Mouse (Mus musculus): ENCODE measurements around the gene Gm20521.

The Gm20521 gene

DNA sequence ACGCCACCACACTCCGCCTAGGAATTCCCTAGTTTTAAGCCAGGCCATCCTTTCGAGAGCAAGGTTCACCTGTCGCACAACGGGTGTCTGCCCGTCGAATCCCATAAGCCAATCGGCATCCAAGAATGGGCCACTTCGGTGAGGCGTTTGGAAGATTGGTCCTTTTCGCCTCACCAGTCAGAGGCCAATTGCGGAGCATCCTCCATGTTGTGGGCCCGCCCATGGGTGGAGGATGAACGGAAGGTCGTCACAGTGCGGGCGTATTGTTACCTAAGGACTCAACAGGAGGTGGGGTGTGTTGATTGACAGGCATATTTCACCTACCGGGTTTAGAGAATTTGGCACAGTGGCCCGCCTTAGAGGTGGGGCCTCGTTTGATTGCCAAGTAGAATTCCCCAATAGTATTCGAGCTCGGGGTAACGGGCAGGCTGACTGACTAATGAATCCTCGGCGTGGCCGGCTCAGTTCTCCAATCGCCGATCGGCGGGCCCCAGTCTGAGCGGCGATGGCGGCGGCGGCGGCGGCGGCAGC lies 10.5 kb downstream of the Gm20521 start:
- DNase-seq: peak; percentile 98 to 99

GRCm38 (mm10) chr14:54894296-54895151 lies 11.3 kb downstream of the Gm20521 start:
- DNase-seq: peak; percentile 74 to 79

- no peak for DNase-seq
Measured at GRCm38 (mm10) chr14:54897445-54897844, 14.2 kb downstream of the Gm20521 start.

DNA sequence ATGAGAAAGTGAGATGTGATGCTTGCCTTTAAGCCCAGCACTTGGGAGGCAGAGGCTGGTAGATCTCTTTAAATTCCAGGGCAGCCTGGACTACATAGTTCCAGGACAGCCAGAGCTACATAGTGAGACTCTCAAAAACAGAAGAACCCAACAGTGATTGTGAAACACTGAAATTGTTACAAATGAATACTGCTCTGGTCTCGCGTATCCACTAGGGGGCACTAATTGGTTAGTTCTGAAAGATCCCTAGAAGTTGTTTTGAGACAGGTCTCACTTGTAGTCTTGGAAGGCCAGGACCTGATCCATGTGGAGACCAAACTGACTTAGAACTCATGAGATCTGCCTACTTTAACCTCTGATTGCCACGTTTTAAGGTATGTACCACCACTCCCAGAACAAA lies 17.1 kb downstream of the Gm20521 start:
- DNase-seq: peak in 1 of 2 experiments; percentile 76

- no peak for DNase-seq
Measured at GRCm38 (mm10) chr14:54903641-54904040, 20.4 kb downstream of the Gm20521 start.

- peak in 1 of 2 experiments; percentile 24 for DNase-seq
Measured at GRCm38 (mm10) chr14:54908682-54909081, 25.4 kb downstream of the Gm20521 start.

- no peak for DNase-seq
Measured at GRCm38 (mm10) chr14:54912109-54912850, 29.0 kb downstream of the Gm20521 start.

- peak; percentile 74 to 76 for DNase-seq
Measured at GRCm38 (mm10) chr14:54912886-54913285, 29.6 kb downstream of the Gm20521 start, which contains the start of gene Slc22a17. TSS of gene Slc22a17 (minus strand) at chr14:54913132.

GRCm38 (mm10) chr14:54913343-54913742 lies 30.1 kb downstream of the Gm20521 start:
- DNase-seq: peak in 1 of 2 experiments; percentile 6

DNA sequence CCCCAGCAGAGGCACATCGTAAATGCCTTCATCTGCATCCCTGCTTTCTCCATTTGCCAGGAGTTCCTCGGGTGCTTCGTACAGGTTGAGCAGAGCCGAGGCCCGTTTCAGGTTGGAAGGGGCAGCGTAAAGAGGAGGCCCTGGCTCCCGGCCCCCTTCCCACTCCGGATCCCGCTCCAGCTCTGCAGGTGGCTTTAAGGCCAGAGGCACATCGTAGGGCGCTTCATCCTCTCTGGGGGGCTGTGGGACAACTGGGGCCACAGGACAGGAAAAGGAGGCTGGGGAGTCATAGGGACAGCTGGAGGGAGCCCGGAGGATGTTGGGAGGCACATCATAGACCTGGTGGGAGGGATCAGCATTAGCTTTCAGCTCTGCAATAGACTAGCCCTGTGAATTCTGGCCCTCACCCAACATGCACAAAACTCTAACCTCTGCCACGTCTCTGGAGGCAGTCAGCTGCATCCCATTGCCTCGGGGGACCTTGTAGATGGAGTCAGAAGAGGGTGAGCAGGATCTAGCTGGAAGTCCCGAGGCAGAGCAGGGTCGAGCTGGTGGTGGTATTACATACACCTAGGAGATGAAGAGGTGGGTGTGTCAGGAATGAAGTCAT lies 36.9 kb downstream of the Gm20521 start:
- DNase-seq: no peak

GRCm38 (mm10) chr14:54924641-54925348 lies 41.6 kb downstream of the Gm20521 start:
- peak; percentile 47 to 68 for DNase-seq

DNA sequence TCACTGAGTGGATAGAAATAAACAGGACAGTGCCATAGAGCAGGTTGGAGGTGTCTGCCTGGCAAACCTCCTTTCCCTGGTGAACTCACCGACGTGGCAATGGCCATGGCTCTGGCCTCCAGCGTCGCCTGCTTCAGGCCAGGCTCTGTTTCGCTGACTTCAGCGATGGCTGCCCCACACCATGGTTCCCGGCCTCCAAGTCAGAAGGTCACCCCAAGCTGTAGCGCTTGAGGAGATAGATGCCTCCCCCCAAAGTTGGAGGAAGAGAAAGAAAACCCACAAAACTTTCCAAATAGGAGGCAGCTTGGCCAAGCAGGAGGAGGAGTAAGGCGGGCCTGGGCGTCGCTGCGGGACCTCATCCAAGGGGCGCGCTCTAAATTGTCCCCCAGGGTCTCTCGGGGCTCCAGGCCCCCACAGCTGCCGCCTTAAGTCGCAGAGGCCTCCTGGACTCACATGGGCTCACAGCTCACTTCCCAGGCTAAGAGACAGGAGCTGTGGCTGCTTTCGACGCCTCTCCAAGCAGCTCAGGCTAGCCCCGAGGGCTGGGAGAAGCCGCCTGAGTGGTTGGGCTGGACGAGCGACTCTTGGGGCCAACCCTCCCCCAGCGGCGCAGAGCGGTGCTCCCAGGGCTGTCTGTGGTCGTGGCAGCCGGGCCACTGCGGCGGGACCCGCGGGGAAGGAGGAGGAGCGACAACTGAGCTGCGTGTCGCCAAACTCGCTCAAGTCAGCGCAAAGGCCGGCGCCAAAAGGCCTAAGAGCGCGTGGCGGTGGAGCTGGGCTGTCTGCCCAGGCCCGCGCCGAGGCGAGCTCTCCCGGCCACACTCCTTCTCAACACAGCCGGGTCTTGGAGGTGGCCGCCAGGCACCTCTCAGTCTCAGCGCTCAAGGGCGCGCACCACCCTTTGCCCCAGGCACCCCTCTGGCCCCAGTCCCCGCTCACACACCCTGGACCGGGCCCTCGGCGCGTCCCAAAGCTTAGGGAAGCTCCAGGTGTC lies 42.4 kb downstream of the Gm20521 start, which contains the start of gene Efs:
Efs (minus strand) TSS at position 778 of the 994 bp plus-strand sequence.
- peak; percentile 75 to 87 for DNase-seq

DNA sequence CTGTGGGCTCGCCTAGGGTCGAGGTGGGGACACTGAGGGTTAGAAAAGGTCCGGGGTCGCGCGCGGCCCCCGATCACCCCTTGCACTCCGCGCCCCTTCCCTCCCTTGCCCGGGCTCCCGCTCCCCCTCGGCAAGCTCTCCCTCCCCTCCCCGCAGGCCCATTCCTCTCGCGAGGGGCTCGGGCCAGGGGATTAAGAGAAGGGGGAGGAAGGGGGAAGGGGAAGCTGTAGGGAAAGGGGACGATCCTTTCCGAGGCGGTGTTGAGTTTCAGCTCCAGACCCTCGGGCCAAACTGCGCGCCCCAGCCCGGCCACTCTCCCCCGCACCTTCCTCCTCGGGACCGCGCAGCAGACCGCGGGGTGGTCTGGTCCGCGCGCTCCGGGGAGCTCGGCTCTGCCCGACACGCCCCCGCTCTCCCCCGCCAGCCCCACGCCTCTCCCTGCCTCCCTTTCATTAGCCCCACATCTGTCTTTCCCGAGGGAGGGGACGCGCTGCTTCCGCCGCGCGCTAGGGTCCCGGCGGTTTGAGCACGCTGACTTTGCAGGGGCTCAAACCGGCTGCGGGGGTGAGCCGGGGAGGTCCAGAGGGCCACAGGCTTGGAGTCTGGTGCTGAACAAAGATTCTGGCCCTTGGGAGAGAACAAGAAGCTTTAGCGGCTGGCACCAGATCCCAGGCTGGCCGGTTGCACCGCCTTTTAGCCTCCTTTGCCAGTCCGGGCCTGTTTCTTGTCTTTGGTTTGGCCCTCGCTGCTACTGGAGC lies 43.3 kb downstream of the Gm20521 start:
- DNase-seq: peak; percentile 62 to 83

DNA sequence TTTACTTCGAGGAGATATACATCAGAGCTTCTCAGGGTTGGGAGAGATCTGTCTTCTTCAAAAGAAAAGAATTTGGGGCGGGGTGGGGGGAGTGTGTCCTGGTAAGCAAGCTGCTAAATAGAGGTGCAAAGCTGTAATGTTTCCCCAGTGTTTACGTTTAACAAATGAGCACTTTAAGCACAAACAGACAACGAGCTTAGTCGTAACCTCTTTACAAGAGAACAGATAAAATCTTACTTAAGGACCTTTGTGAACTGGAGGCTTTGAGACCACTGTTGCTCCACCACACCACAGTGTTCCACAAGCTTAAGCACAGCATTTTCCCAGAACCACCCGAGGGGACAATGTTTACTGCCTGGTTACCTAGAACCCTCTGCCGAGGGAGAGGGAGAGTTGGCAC lies 44.1 kb downstream of the Gm20521 start:
- DNase-seq: no peak

- no peak for DNase-seq
Measured at GRCm38 (mm10) chr14:54929801-54930200, 46.6 kb downstream of the Gm20521 start.

- DNase-seq: peak in 1 of 2 experiments; percentile 27
Measured at GRCm38 (mm10) chr14:54930431-54930830, 47.2 kb downstream of the Gm20521 start.

DNA sequence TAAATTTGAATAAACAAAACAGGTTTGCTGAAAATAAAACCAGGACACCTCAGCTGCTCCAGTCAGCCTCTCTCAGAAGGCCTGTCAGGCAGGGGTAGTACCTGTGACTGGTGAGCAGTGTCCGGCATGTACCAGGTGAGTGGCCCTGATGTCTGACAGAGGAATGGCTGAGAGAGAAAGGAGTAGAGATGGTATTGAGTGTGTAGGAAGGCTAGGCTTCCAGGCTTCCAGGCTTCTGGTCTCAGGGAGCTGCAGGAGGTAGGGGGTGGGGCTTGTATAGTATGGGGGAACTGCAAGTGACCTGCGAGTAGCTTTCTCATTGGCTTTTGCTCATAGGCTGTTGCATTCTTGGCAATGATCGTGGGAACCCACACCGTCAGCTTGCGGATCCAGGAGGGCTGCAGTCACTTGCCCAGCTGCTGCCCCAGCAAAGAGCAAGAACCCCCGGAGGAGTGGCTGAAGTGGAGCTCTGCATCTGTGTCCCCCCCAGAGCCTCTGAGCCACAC lies 49.5 kb downstream of the Gm20521 start, which contains the start of gene Il25:
Il25 (plus strand) TSS at position 51 of the 506 bp plus-strand sequence.
- no peak for DNase-seq

GRCm38 (mm10) chr14:54935904-54936830 lies 52.9 kb downstream of the Gm20521 start, which contains the start of gene Cmtm5:
TSS of gene Cmtm5 (plus strand) at chr14:54936261.
- no peak for DNase-seq

DNA sequence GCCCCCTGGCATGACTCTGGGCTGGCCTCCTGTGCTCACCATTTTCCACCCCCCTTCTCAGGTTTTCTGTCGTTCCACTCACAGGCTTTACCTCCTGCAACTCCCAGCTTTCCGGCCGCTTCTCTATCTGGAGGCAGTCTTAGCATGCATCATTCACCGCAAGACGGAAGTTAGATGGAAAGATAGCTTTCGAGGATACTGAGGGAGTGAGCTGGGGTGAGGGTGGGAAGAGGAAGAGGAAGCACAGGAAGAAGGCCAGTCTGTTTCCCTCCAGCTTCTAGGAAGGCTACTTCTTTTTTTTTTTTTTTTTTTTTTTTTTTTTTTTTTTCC lies 53.6 kb downstream of the Gm20521 start:
- no peak for DNase-seq
